Mouse (Mus musculus) urinary bladder, adult 18-20 months (tissue): ENCODE results near the gene Osbpl2.

Source experiments
- DNase-seq, 2 experiments: peaks; one replicate each; pipeline ENCODE4 v3.0.0; 2022; ENCODE audit warnings: low spot score in 2 of 2, mixed read lengths in 2 of 2

The Osbpl2 gene

GRCm38 (mm10) chr2:180201303-180201702 is 82.2 kb downstream of the Osbpl2 start:
- no peak for DNase-seq

GRCm38 (mm10) chr2:180202263-180202662 is 83.2 kb downstream of the Osbpl2 start:
- no peak for DNase-seq

GRCm38 (mm10) chr2:180202805-180203204 is 83.7 kb downstream of the Osbpl2 start:
- DNase-seq = no peak

- no peak for DNase-seq
Observed at GRCm38 (mm10) chr2:180204501-180204900, 85.4 kb downstream of the Osbpl2 start.

GRCm38 (mm10) chr2:180205083-180205955 is 86.2 kb downstream of the Osbpl2 start:
- no peak for DNase-seq

GRCm38 (mm10) chr2:180205956-180206280 is 86.8 kb downstream of the Osbpl2 start:
- DNase-seq = no peak

GRCm38 (mm10) chr2:180207840-180208239 is 88.7 kb downstream of the Osbpl2 start:
- no peak for DNase-seq

- DNase-seq = no peak
Observed at GRCm38 (mm10) chr2:180208976-180209375, 89.9 kb downstream of the Osbpl2 start.

GRCm38 (mm10) chr2:180212255-180212654 is 93.1 kb downstream of the Osbpl2 start:
- DNase-seq = no peak
